Mouse (Mus musculus): Measurements from ENCODE around the gene Akap13. TPM values are rescaled to one million over a fixed set of nuclear protein-coding genes. Genes with fewer than 3 reads are reported as not detected.

The Akap13 gene
- polyA plus RNA-seq, 1 experiment from 2014 or later = 42.6 TPM

DNA sequence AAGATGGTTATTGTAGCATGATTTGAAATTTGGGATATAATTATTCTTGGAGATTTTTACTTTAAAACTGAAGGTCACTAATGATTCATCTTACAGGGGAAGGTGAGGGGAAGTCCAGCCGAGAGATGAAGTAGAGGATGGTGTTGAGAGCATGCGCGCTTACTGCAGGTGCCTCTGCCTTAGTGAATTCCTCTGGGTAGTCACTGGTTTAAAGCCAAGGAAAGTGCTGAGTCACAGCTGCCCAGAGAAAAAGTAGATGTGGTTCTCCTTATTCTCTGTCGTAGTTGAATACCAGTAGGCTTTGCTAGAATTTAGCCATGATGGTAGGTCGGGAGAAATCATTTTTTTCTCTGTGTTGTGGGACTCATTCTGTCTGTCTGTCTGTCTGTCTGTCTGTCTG is 132.4 kb downstream of the Akap13 start:
- Histone ChIP-seq H3K4me2 (no peak overlapping the region), H3K36me3 (0 out of 2 replicates have a peak, but pooled peaks cover 5% of the 10 kb centered on the region), H3K27ac (no peak overlapping the region), H3K4me1 (0 out of 2 replicates have a peak, but pooled peaks cover 2% of the 10 kb centered on the region), H3K27me3 (no peaks in the 10 kb centered on the region), H3K9ac (no peak overlapping the region), H3K9me3 (no peaks in the 10 kb centered on the region), H3K4me3 (no peak overlapping the region)
- WGBS = 88% methylated on average over 5 of the region's 5 CpGs
- no peak for ATAC-seq (ENCODE audit: insufficient number of reproducible peaks, low FRiP score, low TSS enrichment, low read depth)

DNA sequence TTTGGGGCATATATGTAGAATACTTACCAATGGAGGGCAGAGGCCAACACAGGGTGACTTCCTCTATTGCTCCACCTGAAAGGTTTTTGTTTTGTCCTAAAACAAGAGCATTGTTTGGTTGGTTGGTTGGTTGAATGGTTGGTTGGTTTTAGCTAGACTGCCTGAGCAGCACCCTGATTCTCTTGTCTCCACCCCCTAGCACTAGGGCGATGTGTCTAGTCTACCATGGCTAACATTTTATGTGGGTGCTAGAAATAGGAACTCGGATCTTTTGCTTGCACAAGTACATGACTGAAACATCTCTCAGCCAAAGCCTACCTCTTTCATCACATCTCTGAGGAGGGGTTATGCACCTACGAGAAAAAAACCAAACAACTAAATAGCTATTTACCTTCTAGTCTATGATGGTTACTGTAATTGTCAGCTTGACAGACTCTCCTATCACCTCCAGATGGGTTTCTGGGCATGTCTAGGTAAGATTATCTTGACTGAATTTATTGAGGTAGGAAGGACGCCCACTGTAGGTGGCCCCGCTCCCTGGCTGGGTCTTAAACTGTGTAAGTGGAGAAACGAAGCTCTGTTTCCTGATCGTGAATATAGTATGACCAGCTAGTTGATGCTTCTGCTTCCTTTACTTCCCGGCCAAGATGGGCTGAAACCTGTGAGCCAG is 134.1 kb downstream of the Akap13 start:
- WGBS = 88% methylated on average over 8 of the region's 8 CpGs
- Histone ChIP-seq H3K4me3 (no peak overlapping the region), H3K4me2 (no peak overlapping the region), H3K36me3 (0 out of 2 replicates have a peak, but pooled peaks cover 5% of the 10 kb centered on the region), H3K9me3 (no peaks in the 10 kb centered on the region), H3K9ac (no peak overlapping the region), H3K4me1 (0 out of 2 replicates have a peak, but pooled peaks cover 2% of the 10 kb centered on the region), H3K27me3 (no peaks in the 10 kb centered on the region), H3K27ac (no peak overlapping the region)
- no peak for ATAC-seq (ENCODE audit: insufficient number of reproducible peaks, low FRiP score, low TSS enrichment, low read depth)

DNA sequence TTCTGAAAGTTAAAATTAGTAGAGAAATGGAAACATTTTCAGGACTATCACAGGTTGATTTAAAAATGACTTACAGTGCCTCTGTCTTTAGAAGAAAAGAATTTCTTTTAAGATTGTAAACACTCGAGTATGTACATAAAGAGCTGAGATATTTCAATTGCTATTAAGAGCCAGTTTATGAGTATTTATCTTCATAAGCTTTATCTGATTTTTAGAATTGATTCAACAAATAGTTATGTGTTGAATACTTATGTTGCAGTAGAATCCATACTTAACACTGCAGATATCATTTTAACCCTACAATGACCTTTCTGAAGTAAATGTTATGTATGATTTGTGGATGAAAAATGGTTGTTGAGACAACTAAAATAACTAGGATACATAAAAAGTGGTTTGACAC is 136.6 kb downstream of the Akap13 start:
- WGBS = 56% methylated on average over 1 of the region's 1 CpGs
- Histone ChIP-seq H3K27me3 (no peaks in the 10 kb centered on the region), H3K9ac (no peak overlapping the region), H3K4me2 (no peak overlapping the region), H3K4me1 (0 out of 2 replicates have a peak, but pooled peaks cover 7% of the 10 kb centered on the region), H3K4me3 (no peak overlapping the region), H3K27ac (no peak overlapping the region), H3K36me3 (0 out of 2 replicates have a peak, but pooled peaks cover 5% of the 10 kb centered on the region), H3K9me3 (no peaks in the 10 kb centered on the region)
- ATAC-seq (ENCODE audit: insufficient number of reproducible peaks, low FRiP score, low TSS enrichment, low read depth) = no peak

- Histone ChIP-seq H3K9ac (no peak overlapping the region), H3K4me1 (0 out of 2 replicates have a peak, but pooled peaks cover 7% of the 10 kb centered on the region), H3K9me3 (no peaks in the 10 kb centered on the region), H3K4me3 (no peak overlapping the region), H3K4me2 (no peak overlapping the region), H3K27ac (no peak overlapping the region), H3K27me3 (no peaks in the 10 kb centered on the region), H3K36me3 (0 out of 2 replicates have a peak, but pooled peaks cover under 1% of the 10 kb centered on the region)
- no peak for ATAC-seq (ENCODE audit: insufficient number of reproducible peaks, low FRiP score, low TSS enrichment, low read depth)
- 36% methylated on average over 5 of the region's 5 CpGs for WGBS
Measured at GRCm38 (mm10) chr7:75594801-75595200, 139.5 kb downstream of the Akap13 start.

DNA sequence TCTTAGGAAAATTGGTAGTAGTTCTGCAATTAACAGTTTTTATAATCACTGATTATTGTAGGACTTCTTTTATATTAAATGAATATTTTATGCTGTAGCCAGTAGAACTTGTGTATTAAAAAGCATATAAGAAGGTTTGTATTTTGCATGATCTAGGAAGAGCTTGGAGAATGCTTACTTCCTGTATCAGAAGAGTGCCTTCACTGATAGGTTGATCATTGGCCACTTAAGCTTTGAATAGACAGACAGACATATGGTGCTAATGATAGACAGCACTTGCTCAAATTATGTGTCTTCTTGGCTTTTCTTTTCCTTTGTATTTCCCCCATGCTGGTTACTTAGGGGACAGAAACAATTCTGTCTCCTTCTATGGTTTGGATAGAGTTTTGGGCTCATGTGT is 139.9 kb downstream of the Akap13 start:
- Histone ChIP-seq H3K36me3 (no peaks in the 10 kb centered on the region), H3K9me3 (no peaks in the 10 kb centered on the region), H3K4me1 (0 out of 2 replicates have a peak, but pooled peaks cover 7% of the 10 kb centered on the region), H3K9ac (no peak overlapping the region), H3K27me3 (no peaks in the 10 kb centered on the region), H3K4me2 (no peak overlapping the region), H3K4me3 (no peak overlapping the region), H3K27ac (no peak overlapping the region)
- ATAC-seq (ENCODE audit: insufficient number of reproducible peaks, low FRiP score, low TSS enrichment, low read depth) = no peak

GRCm38 (mm10) chr7:75596058-75596748 is 140.9 kb downstream of the Akap13 start:
- H3K27ac ChIP-seq = no peak overlapping the region
- H3K4me1 ChIP-seq = 0 out of 2 replicates have a peak, but pooled peaks cover 7% of the 10 kb centered on the region
- H3K9ac ChIP-seq = no peak overlapping the region
- 53% methylated on average over 6 of the region's 6 CpGs for WGBS
- no peak for ATAC-seq (ENCODE audit: insufficient number of reproducible peaks, low FRiP score, low TSS enrichment, low read depth)
- no peak overlapping the region for H3K4me3 ChIP-seq
- H3K9me3 ChIP-seq = no peaks in the 10 kb centered on the region
- no peaks in the 10 kb centered on the region for H3K36me3 ChIP-seq
- no peak overlapping the region for H3K4me2 ChIP-seq
- no peaks in the 10 kb centered on the region for H3K27me3 ChIP-seq

GRCm38 (mm10) chr7:75597840-75598239 is 142.5 kb downstream of the Akap13 start:
- Histone ChIP-seq H3K27me3 (no peaks in the 10 kb centered on the region), H3K36me3 (peaks cover 2% of the 10 kb centered on the region; the same call in 1 of the 2 replicates), H3K4me1 (0 out of 2 replicates have a peak, but pooled peaks cover 7% of the 10 kb centered on the region), H3K4me2 (no peak overlapping the region), H3K9ac (no peak overlapping the region), H3K9me3 (no peaks in the 10 kb centered on the region), H3K4me3 (no peak overlapping the region), H3K27ac (no peak overlapping the region)
- ATAC-seq (ENCODE audit: insufficient number of reproducible peaks, low FRiP score, low TSS enrichment, low read depth) = no peak
- WGBS = 85% methylated on average over 2 of the region's 2 CpGs

DNA sequence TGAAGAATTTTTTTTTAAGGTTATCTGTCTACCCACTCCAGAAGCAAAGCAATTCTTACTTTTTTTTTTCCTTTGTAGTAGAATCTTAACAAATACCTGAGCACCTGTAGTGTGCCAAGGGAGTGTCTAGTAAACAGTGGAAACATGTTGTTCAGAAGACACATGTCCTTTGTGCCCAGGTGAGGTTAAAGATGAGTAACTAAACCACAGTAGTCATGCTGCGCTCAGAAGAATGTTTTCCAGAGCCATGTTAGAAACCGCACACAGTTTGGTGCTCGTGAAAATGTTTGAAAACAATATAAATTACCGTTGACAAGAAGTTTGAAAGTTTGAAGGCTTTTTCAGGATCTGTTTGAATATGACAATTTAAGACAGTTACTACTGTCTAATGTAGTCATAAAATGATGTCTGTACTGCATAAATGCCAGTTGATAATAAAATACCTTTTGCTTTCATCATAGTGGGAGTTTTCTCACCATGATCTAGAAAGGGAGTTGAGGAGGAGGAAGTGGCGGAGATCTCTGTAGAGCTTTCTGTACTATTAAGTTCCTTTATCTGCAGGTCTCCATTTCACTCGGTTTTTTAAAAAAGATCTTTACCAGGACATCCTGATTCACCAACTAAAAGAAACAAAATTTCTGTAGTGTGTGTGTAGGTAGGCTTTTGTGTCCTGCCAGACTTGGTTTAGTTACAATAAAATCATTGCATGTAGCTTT is 145.2 kb downstream of the Akap13 start:
- Histone ChIP-seq H3K9ac (no peak overlapping the region), H3K36me3 (peaks cover 8% of the 10 kb centered on the region; the same call in 1 of the 2 replicates), H3K4me1 (0 out of 2 replicates have a peak, but pooled peaks cover 5% of the 10 kb centered on the region), H3K27ac (no peak overlapping the region), H3K9me3 (no peaks in the 10 kb centered on the region), H3K27me3 (no peaks in the 10 kb centered on the region), H3K4me2 (no peak overlapping the region), H3K4me3 (no peak overlapping the region)
- no peak for ATAC-seq (ENCODE audit: insufficient number of reproducible peaks, low FRiP score, low TSS enrichment, low read depth)
- 87% methylated on average over 6 of the region's 6 CpGs for WGBS

DNA sequence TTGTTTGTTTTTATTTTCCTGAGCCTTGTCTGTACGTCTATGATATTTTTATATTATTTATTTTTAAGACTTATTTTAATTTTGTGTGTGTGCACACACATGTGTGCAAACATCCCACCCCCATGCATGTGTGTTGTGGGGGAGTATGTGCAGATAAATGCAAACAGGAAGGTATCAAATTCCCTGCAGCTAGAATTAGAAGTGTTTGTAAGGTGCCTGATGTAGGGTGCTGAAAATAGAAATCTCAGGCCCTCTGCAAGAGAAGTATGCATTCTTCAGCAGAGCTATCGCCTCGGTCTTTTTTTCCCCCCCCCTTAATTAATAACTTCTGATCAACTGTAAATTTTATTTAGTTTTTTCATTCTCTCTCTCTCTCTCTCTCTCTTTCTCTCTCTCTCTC is 151.9 kb downstream of the Akap13 start:
- H3K4me2 ChIP-seq = no peak overlapping the region
- H3K9me3 ChIP-seq = no peaks in the 10 kb centered on the region
- ATAC-seq (ENCODE audit: insufficient number of reproducible peaks, low FRiP score, low TSS enrichment, low read depth) = no peak
- H3K36me3 ChIP-seq = peaks cover 36% of the 10 kb centered on the region
- 69% methylated on average over 3 of the region's 3 CpGs for WGBS
- H3K4me1 ChIP-seq = peaks cover 4% of the 10 kb centered on the region; the same call in 1 of the 2 replicates
- no peaks in the 10 kb centered on the region for H3K27me3 ChIP-seq
- no peak overlapping the region for H3K4me3 ChIP-seq
- no peak overlapping the region for H3K27ac ChIP-seq
- no peak overlapping the region for H3K9ac ChIP-seq

DNA sequence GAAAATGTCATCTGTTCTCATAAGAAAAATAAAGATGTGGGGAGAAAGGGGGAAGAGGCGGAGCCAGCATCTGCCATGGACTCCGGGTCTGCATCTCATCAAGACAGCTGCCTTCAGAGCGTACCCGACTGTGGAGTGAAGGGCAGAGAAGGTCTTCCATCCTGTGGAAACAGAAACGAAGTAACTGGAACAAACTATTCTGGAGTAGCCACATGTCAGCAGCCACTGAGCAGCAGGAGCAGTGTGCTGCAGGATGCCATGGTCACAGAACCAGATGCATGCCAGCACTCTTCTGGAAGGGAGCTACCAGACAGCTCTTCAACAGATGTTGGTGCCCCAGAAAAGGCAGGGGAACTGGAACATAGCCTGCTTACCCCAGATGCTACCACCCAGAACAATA is 153.4 kb downstream of the Akap13 start:
- peaks cover 28% of the 10 kb centered on the region for H3K36me3 ChIP-seq
- ATAC-seq (ENCODE audit: insufficient number of reproducible peaks, low FRiP score, low TSS enrichment, low read depth) = no peak
- WGBS = 54% methylated on average over 5 of the region's 5 CpGs
- H3K9ac ChIP-seq = no peak overlapping the region
- H3K4me1 ChIP-seq = peaks cover 7% of the 10 kb centered on the region; the same call in 1 of the 2 replicates
- peak overlapping the region; percentile 14; the same call in 1 of the 2 replicates for H3K27ac ChIP-seq
- H3K4me3 ChIP-seq = no peak overlapping the region
- no peaks in the 10 kb centered on the region for H3K9me3 ChIP-seq
- no peak overlapping the region for H3K4me2 ChIP-seq
- H3K27me3 ChIP-seq = no peaks in the 10 kb centered on the region

DNA sequence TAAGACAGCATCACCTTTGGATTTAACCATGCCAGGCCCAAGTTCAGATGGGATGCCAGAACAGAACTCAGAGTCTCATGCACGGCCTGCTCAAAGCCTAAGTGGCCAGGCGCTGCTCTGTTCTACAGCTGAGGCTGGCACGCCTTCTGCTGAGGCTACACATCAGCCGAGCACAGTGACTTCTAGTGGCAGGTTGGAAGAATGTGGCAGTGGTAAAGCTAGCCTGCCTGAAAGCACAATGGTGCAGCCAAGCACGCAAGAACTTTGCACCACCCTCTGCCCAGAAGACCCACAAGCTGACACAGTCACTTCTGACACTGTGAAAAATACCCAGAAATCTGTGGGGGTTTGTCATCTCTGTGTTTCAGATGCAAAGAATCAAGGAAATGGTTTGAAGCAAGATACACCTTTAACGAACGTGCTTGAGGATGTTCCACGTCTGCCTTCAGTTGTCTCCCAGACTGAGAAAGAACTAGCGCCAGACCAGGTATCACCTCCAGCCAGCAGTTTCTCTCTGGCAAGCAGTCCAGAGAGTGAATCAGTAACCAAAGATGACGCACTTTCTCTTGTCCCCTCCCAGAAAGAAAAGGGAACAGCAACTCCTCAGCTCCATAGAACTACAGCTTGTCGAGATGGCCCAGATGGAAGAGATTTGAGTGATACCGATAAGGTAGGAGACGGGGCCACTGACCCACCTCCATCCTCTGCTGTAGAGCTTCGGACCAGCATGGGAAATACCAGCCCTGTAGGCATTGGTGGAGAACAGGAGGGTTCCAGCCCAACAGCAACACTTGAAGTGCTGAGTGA is 154.3 kb downstream of the Akap13 start:
- H3K27ac ChIP-seq = no peak overlapping the region; the same call in 1 of the 2 replicates
- 83% methylated on average over 14 of the region's 14 CpGs for WGBS
- ATAC-seq (ENCODE audit: insufficient number of reproducible peaks, low FRiP score, low TSS enrichment, low read depth) = no peak

More for the DNA sequence above, 154.3 kb downstream of the Akap13 start:
- Histone ChIP-seq H3K36me3 (peaks cover 28% of the 10 kb centered on the region), H3K4me1 (peaks cover 7% of the 10 kb centered on the region; the same call in 1 of the 2 replicates), H3K9me3 (no peaks in the 10 kb centered on the region), H3K4me2 (no peak overlapping the region), H3K4me3 (no peak overlapping the region), H3K9ac (no peak overlapping the region), H3K27me3 (no peaks in the 10 kb centered on the region)
